Mouse (Mus musculus) E14TG2a.4 (cell line): ENCODE data around the gene Myrip.

Experiments used
- H3K27me3 ChIP-seq: 2 replicates; pipeline ENCODE4 v1.6.1; 2014; ENCODE audit warnings: low read length, control low read depth; ENCODE audit not compliant: insufficient read depth
- H3K36me3 ChIP-seq: 2 replicates; pipeline ENCODE4 v1.6.1; 2014; ENCODE audit warnings: low read length, control low read depth; ENCODE audit not compliant: insufficient read depth
- H3K4me1 ChIP-seq: replicated peaks from 2 replicates; pipeline ENCODE4 v1.6.1; 2014; ENCODE audit warnings: low read depth, low read length, control low read depth
- H3K4me3 ChIP-seq: replicated peaks from 2 replicates; pipeline ENCODE4 v1.5.1; 2014; ENCODE audit warnings: mild to moderate bottlenecking, low read length
- H3K9me3 ChIP-seq: 2 replicates; pipeline ENCODE4 v1.6.1; 2014; ENCODE audit warnings: low read length, control low read depth
- CTCF ChIP-seq: conservative IDR thresholded peaks from 2 replicates; pipeline ENCODE4 v1.5.1; 2014; ENCODE audit warnings: low read length
- NANOG ChIP-seq: IDR thresholded peaks from 2 replicates; pipeline ENCODE4 v1.6.1; 2014; ENCODE audit warnings: borderline replicate concordance, low read length, mixed read lengths
- POU5F1 ChIP-seq: IDR thresholded peaks from 2 replicates; pipeline ENCODE4 v1.6.1; 2014; ENCODE audit warnings: low read length, borderline replicate concordance

Gene Myrip

DNA sequence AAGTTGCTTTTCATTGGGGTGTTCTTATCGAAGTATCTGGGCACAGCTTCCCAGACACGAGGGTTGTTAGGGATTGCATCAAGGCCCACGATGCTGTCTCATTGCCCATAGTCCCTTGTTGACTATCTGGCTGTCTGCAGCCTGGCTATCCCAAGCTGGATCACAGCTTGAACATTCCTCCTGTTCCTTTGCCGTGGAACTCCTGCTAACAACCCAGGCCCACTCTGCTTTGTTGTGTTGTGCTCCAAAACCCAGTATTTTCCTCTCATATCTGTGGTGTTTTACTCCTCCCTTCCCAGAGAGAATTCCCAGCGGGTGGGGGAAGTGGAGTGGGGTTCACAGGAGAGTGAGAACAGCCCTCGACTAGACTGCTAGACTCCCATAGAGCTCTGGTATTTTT is 56.7 kb downstream of the Myrip start:
- TF ChIP-seq NANOG: no peak
- no peak for TF ChIP-seq POU5F1
- no peak for TF ChIP-seq CTCF
- H3K36me3 ChIP-seq: no peaks in the 10 kb centered on the region
- no peak overlapping the region for H3K4me3 ChIP-seq
- no peaks in the 10 kb centered on the region for H3K27me3 ChIP-seq
- H3K9me3 ChIP-seq: peaks cover 6% of the 10 kb centered on the region; the same call in 1 of the 2 replicates
- no peaks in the 10 kb centered on the region for H3K4me1 ChIP-seq

DNA sequence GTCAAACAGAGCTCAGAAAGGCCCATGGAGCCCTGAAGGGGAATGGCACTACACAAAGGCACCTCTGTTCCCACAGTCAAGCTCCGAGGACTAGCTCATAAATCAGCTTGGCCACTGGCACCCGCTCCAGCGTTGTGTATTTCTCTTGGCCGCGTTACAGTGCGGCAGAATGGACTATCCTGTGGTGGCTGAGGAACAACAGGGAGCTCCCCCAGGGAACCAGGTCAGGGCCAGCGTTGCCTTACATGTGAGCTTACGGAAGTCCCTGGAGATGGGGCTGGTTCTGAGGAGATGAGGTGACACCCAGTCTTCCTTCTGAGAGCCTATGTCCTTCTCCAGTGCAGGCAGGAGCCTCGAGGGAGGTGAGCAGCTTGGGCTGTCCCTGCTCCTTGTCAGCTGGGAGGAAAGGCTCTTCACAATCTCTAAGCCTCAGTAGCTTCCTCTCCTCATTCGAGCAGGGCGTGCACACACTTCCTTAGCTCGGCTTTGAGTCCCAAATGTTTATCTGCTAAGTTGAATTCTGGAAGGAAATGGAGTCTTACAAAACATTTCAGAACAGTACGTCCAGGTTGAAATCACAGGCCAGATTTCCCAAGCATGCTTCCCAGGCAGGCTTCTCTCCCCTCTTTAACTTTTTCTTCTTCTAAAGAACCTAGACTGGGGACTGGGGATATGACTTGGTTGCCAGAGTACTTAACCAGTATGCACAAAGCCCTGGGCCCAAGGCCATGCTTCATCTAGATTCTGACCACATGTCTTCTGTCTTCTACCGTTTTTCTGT is 59.3 kb downstream of the Myrip start:
- H3K36me3 ChIP-seq: no peaks in the 10 kb centered on the region
- no peaks in the 10 kb centered on the region for H3K9me3 ChIP-seq
- H3K4me1 ChIP-seq: no peaks in the 10 kb centered on the region
- H3K4me3 ChIP-seq: no peak overlapping the region
- TF ChIP-seq CTCF (no peak), POU5F1 (no peak), NANOG (no peak)
- no peaks in the 10 kb centered on the region; the same call in 1 of the 2 replicates for H3K27me3 ChIP-seq

DNA sequence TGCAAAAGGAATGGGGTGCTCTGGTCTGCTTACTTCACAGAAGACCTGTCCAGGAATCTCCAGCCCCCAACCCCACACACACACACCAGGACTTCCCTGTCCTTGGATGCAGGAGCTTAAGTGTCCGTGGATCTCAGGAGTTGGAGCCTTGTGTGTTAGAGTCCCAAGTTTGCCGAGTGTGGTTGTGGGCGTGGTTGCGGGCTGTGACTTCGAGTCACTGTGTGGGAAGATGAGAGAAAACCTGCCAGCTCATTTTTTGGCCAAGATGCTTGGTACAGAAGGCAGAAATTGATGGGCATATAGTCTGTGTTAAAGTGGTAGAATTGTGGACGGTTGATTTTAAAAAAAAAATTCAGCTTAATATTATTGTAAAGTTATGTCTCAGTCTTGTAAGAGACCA is 60.3 kb downstream of the Myrip start:
- H3K36me3 ChIP-seq: no peaks in the 10 kb centered on the region
- no peak overlapping the region for H3K4me3 ChIP-seq
- H3K27me3 ChIP-seq: no peaks in the 10 kb centered on the region; the same call in 1 of the 2 replicates
- H3K9me3 ChIP-seq: no peaks in the 10 kb centered on the region
- TF ChIP-seq NANOG (no peak), POU5F1 (no peak), CTCF (no peak)
- no peaks in the 10 kb centered on the region for H3K4me1 ChIP-seq

DNA sequence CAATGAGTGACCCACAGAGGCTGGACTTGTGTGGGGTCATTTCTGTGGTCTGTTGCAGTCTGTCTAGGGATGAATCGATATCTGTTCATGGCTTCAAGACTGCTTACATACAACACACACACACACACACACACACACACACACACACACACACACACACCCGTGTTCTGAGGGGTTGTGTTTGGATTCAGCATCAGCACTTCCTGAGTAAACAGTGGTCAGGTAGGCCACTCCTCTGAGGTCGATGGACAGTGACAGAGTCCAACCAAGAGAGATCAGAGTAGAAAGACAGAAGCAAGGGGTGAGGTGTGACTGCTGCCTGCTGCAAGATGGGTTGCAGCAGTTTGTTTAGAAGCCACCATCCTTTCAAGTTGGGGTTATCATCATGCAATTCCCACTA is 61.4 kb downstream of the Myrip start:
- TF ChIP-seq POU5F1: no peak
- no peak for TF ChIP-seq NANOG
- no peak for TF ChIP-seq CTCF
- Histone ChIP-seq H3K27me3 (no peaks in the 10 kb centered on the region; the same call in 1 of the 2 replicates), H3K36me3 (no peaks in the 10 kb centered on the region), H3K9me3 (no peaks in the 10 kb centered on the region), H3K4me1 (no peaks in the 10 kb centered on the region), H3K4me3 (no peak overlapping the region)

DNA sequence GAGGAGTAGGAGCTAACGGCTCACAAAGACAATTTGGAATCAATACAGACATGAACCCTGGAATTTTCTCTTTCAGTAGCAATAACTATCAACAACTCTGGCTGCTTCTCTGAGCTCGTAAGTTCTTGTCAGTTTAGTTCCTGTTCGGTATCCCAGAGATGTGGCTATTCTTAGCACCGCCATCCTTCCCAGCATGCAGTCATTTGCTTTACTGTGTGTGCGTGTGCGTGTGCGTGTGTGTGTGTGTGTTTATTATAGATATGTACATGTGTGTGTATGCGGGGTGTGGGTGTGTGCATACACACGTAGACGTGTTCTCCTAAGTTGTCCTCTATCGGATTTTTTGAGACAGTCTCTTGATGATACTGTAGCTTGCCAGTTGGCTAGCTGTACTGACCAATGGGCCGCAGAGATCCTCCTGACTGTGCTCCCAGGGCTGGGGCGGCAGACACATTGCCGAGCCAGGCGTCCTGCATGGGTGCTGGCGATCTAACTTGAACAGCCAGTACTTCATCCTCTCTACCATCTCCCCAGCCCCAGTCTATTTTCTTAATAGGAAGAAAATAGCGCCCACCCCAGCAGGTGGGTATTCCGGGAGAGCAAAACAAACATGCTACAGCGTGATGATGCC is 63.5 kb downstream of the Myrip start:
- TF ChIP-seq POU5F1 (no peak), CTCF (no peak), NANOG (no peak)
- no peak overlapping the region for H3K4me3 ChIP-seq
- no peaks in the 10 kb centered on the region; the same call in 1 of the 2 replicates for H3K27me3 ChIP-seq
- H3K36me3 ChIP-seq: no peaks in the 10 kb centered on the region
- H3K4me1 ChIP-seq: no peaks in the 10 kb centered on the region
- H3K9me3 ChIP-seq: no peaks in the 10 kb centered on the region

DNA sequence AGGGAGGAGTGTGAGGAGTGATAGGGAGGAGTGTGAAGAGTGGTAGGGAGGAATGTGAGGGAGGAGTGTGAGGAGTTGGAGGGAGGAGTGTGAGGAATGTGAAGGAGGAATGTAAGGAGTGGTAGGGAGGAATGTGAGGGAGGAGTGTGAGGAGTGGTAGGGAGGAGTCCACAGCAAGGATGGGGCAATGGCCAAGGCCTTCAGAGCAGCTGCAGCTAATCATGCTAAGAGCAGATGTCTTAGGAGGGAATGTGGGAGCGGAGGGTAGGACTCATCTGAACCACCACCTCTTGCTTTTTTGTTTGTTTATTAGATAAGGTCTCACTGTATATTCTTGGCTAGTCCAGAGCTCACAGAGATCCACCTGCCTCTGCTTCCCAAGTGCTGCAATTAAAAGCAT is 66.2 kb downstream of the Myrip start:
- TF ChIP-seq NANOG: no peak
- TF ChIP-seq POU5F1: no peak
- TF ChIP-seq CTCF: no peak
- no peaks in the 10 kb centered on the region; the same call in 1 of the 2 replicates for H3K27me3 ChIP-seq

DNA sequence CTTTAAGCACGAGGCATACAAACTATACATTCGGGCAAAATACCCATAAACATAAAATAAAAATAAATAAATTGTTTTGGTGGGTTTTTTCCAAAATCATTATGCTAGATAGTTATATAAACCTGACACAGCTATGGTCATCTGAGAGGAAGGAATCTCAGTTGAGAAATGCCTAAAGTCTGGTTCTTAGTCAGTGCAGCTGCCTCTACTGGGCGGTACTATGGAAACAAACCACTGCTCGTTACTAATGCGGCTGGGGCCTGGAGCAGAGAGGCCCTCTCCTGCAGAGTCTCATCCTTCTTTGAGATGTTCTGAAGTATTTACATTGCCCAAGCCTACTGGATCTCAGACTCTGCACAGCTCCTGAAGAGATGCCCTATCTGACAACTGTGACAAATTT is 70.3 kb downstream of the Myrip start:
- Histone ChIP-seq H3K4me1 (no peaks in the 10 kb centered on the region), H3K36me3 (no peaks in the 10 kb centered on the region), H3K27me3 (no peaks in the 10 kb centered on the region), H3K4me3 (no peak overlapping the region), H3K9me3 (peaks cover 10% of the 10 kb centered on the region)
- TF ChIP-seq POU5F1 (no peak), CTCF (no peak), NANOG (no peak)

More for the DNA sequence above, 66.2 kb downstream of the Myrip start:
- H3K9me3 ChIP-seq: no peaks in the 10 kb centered on the region
- no peak overlapping the region for H3K4me3 ChIP-seq
- no peaks in the 10 kb centered on the region for H3K36me3 ChIP-seq
- H3K4me1 ChIP-seq: no peaks in the 10 kb centered on the region

DNA sequence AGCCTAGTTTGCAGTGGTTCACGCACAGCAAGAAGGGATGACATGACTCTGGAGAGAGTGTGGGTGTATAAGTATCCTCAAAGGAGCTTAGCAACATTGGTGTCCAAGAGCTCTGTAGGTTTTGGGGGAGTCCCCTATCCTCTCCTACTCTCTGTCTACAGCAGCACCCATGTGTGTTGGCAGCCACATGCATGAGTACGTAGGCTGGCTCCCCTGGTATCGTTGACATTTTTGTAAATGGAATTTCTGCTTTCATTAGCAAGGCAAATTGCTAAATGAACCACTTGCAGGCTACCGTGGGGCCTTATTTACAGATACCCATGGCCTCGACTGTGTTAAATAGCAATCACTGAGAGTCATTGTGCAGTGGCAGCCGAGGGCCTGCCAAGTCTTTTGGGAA is 71.0 kb downstream of the Myrip start:
- Histone ChIP-seq H3K9me3 (peaks cover 10% of the 10 kb centered on the region), H3K4me3 (no peak overlapping the region), H3K27me3 (no peaks in the 10 kb centered on the region), H3K4me1 (no peaks in the 10 kb centered on the region), H3K36me3 (no peaks in the 10 kb centered on the region)
- no peak for TF ChIP-seq POU5F1
